Mouse (Mus musculus) liver, embryonic 14.5 days (tissue): ENCODE data around the gene Gm42517.

Source experiments
- CTCF ChIP-seq: IDR thresholded peaks from 2 replicates; pipeline ENCODE4 v1.5.1; 2016; ENCODE audit warnings: antibody characterized with exemption, low read depth, control low read depth
- EP300 ChIP-seq: IDR thresholded peaks from 2 replicates; pipeline ENCODE4 v1.6.1; 2016; ENCODE audit warnings: antibody characterized with exemption, low read depth

DNA sequence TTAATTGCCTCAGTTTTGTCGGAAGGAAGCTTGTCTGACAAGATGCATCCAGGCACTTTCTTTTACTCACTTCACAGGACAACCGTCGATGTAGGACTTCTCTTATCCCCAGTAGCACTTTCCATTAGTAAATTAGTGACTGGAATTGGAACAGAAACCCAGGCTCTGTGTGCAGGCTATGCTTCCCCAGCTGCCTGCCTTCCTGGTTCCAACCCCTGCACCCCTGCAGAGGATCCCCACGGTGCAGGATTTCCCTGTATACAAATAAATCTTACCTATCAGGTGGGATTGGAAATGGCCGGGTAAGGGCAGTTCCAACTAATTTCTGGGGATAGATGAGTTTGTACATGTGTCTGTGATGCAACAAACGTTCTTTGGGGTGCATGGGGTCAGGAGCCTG, 2.2 kb upstream of the Gm42517 start:
- TF ChIP-seq CTCF (no peak), EP300 (no peak)
